Mouse (Mus musculus) embryonic facial prominence, embryonic 13.5 days (tissue): ENCODE data around the gene Sirpb1c. TPM values are rescaled to one million over a fixed set of nuclear protein-coding genes. Genes with fewer than 3 reads are reported as not detected.
"Not testable (repeated sequence)": the region's sequence is repeated elsewhere in the genome, so short reads cannot be mapped to it uniquely, and the experiment has no call there.

Source experiments
- ATAC-seq: fragments of 200-750 bp; cut with Nextera tagmentation; 2 replicates; pipeline ENCODE4 v1.8.0; 2017; ENCODE audit warnings: low read depth; ENCODE audit not compliant: insufficient number of reproducible peaks, insufficient read depth, low FRiP score, low TSS enrichment
- H3K27ac ChIP-seq: fragments of 300-500 bp; sonication (generic); 2 replicates; pipeline ENCODE4 v1.5.1; 2015; ENCODE audit warnings: moderate library complexity, mild to moderate bottlenecking, inconsistent platforms
- H3K27me3 ChIP-seq: fragments of 300-500 bp; sonication (generic); 2 replicates; pipeline ENCODE4 v1.6.1; 2015; ENCODE audit warnings: mild to moderate bottlenecking, inconsistent platforms
- H3K36me3 ChIP-seq: fragments of 300-500 bp; sonication (generic); 2 replicates; pipeline ENCODE4 v1.6.1; 2015; ENCODE audit warnings: mild to moderate bottlenecking, inconsistent platforms
- H3K4me1 ChIP-seq: fragments of 300-500 bp; sonication (generic); 2 replicates; pipeline ENCODE4 v1.6.1; 2015; ENCODE audit warnings: inconsistent platforms
- H3K4me2 ChIP-seq: fragments of 300-500 bp; sonication (generic); 2 replicates; pipeline ENCODE4 v1.6.1; 2015; ENCODE audit warnings: moderate library complexity, mild to moderate bottlenecking, inconsistent platforms
- H3K4me3 ChIP-seq: fragments of 300-500 bp; sonication (generic); 2 replicates; pipeline ENCODE4 v1.5.1; 2015; ENCODE audit warnings: mild to moderate bottlenecking, inconsistent platforms
- H3K9ac ChIP-seq: fragments of 300-500 bp; sonication (generic); 2 replicates; pipeline ENCODE4 v1.6.1; 2015; ENCODE audit warnings: mild to moderate bottlenecking, inconsistent platforms
- H3K9me3 ChIP-seq: fragments of 300-500 bp; sonication (generic); 2 replicates; pipeline ENCODE4 v1.6.1; 2016; ENCODE audit warnings: inconsistent platforms
- WGBS: fragments of 180-500 bp; shearing (Covaris S2); methylation state at CpG from one replicate; pipeline ENCODE4 v1.1.7; 2015; ENCODE audit warnings: mixed read lengths; 5-methylcytosine and 5-hydroxymethylcytosine counted together
- polyA plus RNA-seq: library from polyadenylated mRNA; unstranded; fragments of >200 nt; fragmentation: Nextera tagmentation; extraction: Ambion mirVana; gene quantifications from 2 replicates; pipeline ENCODE4 v1.2.1, GENCODE M21; 2015

Gene Sirpb1c
- polyA plus RNA-seq = not detected in 2 replicates

- not testable (repeated sequence) for H3K9me3 ChIP-seq, H3K4me1 ChIP-seq, H3K27me3 ChIP-seq, H3K36me3 ChIP-seq, ATAC-seq, H3K4me3 ChIP-seq, H3K27ac ChIP-seq, H3K4me2 ChIP-seq, H3K9ac ChIP-seq
- 65% methylated on average over 1 of the region's 1 CpGs for WGBS
Measured at GRCm38 (mm10) chr3:15848280-15848679, at the start of gene Sirpb1c. TSS of gene Sirpb1c (minus strand) at chr3:15848528.

GRCm38 (mm10) chr3:15886380-15886779 lies 38.1 kb upstream of the Sirpb1c start:
- no peak overlapping the region for H3K4me2 ChIP-seq
- 86% methylated on average over 3 of the region's 3 CpGs for WGBS
- ATAC-seq = no peak
- no peak overlapping the region for H3K27ac ChIP-seq
- no peak overlapping the region for H3K9ac ChIP-seq
- H3K4me1 ChIP-seq = no peaks in the 10 kb centered on the region
- H3K36me3 ChIP-seq = no peaks in the 10 kb centered on the region
- H3K4me3 ChIP-seq = no peak overlapping the region
- no peaks in the 10 kb centered on the region for H3K27me3 ChIP-seq
- 0 out of 2 replicates have a peak, but pooled peaks cover 2% of the 10 kb centered on the region for H3K9me3 ChIP-seq

- not testable (repeated sequence) for H3K27ac ChIP-seq, H3K27me3 ChIP-seq, H3K9me3 ChIP-seq, H3K36me3 ChIP-seq, ATAC-seq, H3K9ac ChIP-seq, H3K4me2 ChIP-seq, H3K4me3 ChIP-seq, H3K4me1 ChIP-seq
Measured at GRCm38 (mm10) chr3:15855773-15856172, 7.4 kb upstream of the Sirpb1c start.

- Histone ChIP-seq H3K9me3 (peaks cover 3% of the 10 kb centered on the region; the same call in 1 of the 2 replicates), H3K27me3 (no peaks in the 10 kb centered on the region), H3K4me3 (no peak overlapping the region), H3K9ac (no peak overlapping the region), H3K4me2 (no peak overlapping the region), H3K27ac (no peak overlapping the region), H3K4me1 (no peaks in the 10 kb centered on the region), H3K36me3 (no peaks in the 10 kb centered on the region)
- WGBS = 95% methylated on average over 1 of the region's 1 CpGs
- ATAC-seq = no peak
Measured at GRCm38 (mm10) chr3:15849922-15850321, 1.6 kb upstream of the Sirpb1c start.

- WGBS = 78% methylated on average over 3 of the region's 3 CpGs
Measured at GRCm38 (mm10) chr3:15847332-15848047, 838 bp downstream of the Sirpb1c start.

GRCm38 (mm10) chr3:15773642-15774041 lies 74.7 kb downstream of the Sirpb1c start:
- not testable (repeated sequence) for H3K4me2 ChIP-seq, H3K4me3 ChIP-seq, H3K27ac ChIP-seq, H3K4me1 ChIP-seq, ATAC-seq, H3K36me3 ChIP-seq, H3K27me3 ChIP-seq, H3K9ac ChIP-seq, H3K9me3 ChIP-seq
- WGBS = 62% methylated on average over 2 of the region's 2 CpGs

More at GRCm38 (mm10) chr3:15847332-15848047, 838 bp downstream of the Sirpb1c start:
- no peak overlapping the region for H3K9ac ChIP-seq
- no peaks in the 10 kb centered on the region for H3K4me1 ChIP-seq
- no peak overlapping the region for H3K4me2 ChIP-seq
- ATAC-seq = no peak
- H3K9me3 ChIP-seq = peaks cover 3% of the 10 kb centered on the region; the same call in 1 of the 2 replicates
- H3K36me3 ChIP-seq = no peaks in the 10 kb centered on the region
- H3K27me3 ChIP-seq = no peaks in the 10 kb centered on the region
- H3K27ac ChIP-seq = no peak overlapping the region
- no peak overlapping the region for H3K4me3 ChIP-seq

Other genes starting within 250 kb of the Sirpb1c start
- not detected in 2 replicates for gene Gm5150, start 157.9 kb upstream of the Sirpb1c start, polyA plus RNA-seq